Mouse (Mus musculus): ENCODE results near the gene Cwc22. TPM values are rescaled to one million over a fixed set of nuclear protein-coding genes. Genes with fewer than 3 reads are reported as not detected.

Gene Cwc22
- polyA plus RNA-seq, 1 experiment from 2014 or later: 21.7 TPM

DNA sequence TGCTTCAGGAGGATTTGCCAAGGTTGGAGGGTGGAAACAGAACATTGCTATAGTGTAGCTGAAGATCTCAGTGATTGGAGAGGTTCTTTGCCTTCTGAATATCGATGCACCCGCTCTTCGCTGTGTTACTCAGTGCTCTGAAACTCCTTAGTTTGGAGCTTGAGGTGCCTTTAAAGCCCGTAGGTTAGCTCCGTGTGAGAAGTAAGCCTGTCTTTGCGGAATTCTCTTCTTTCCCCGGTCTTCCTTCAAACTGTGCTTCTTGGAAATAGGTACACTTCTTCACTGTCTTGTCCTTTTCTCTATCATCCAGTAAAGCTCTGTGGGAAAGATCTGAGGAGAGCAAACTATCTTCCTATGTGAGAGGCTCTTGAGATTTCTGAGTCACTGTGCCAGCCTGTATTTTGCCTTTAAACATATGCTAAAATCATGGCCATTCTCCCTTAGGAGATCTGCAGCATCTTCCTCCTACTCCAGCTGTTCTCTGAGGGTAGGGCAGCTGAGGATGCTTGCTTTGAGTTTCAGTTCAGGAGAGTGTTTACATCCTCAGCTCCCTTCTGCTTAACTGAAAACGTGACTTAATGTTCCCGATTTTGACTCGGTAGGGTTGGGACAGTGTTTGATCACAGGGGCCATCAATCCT is 60.6 kb downstream of the Cwc22 start:
- Histone ChIP-seq H3K27me3 (replicated peaks; ENCODE audit: control insufficient read depth, insufficient read depth, low read length) (no peaks in the 10 kb centered on the region), H3K4me3 (ENCODE audit: low read depth, low read length) (no peak overlapping the region), H3K9me3 (replicated peaks; ENCODE audit: control insufficient read depth, low read length) (no peaks in the 10 kb centered on the region), H3K4me2 (ENCODE audit: low read length) (no peak overlapping the region), H3K36me3 (ENCODE audit: control insufficient read depth, insufficient read depth, low read length) (no peaks in the 10 kb centered on the region), H3K27ac (ENCODE audit: low read depth, low read length) (no peak overlapping the region), H3K9ac (ENCODE audit: low read length) (no peak overlapping the region), H3K4me1 (ENCODE audit: control insufficient read depth, insufficient read depth, low read length) (no peaks in the 10 kb centered on the region)
- ATAC-seq (no peak), DNase-seq (ENCODE audit: low spot score) (no peak)
- 92% methylated on average over 10 of the region's 10 CpGs for WGBS

DNA sequence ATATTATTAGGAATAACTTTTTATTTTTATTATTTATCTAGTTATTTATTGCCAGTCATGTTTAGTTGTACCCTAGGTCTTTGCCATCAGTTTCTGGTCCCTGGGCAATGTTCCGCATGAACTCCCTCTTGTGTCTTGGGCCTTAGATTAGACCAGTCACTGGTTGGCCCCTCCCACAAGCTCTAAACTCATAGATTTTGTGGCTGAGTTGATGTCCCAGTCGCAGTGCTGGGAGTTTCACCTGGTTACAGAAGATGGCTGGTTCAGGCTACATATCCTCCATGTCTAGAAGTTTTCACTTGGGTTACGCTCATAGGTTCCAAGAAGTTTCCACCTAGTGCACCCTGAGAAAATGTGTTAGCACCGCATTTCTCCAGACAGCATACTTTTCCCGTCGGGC is 61.1 kb downstream of the Cwc22 start:
- Histone ChIP-seq H3K27ac (ENCODE audit: low read depth, low read length) (no peak overlapping the region), H3K9me3 (replicated peaks; ENCODE audit: control insufficient read depth, low read length) (no peaks in the 10 kb centered on the region), H3K27me3 (replicated peaks; ENCODE audit: control insufficient read depth, insufficient read depth, low read length) (no peaks in the 10 kb centered on the region), H3K4me2 (ENCODE audit: low read length) (no peak overlapping the region), H3K4me1 (ENCODE audit: control insufficient read depth, insufficient read depth, low read length) (no peaks in the 10 kb centered on the region), H3K9ac (ENCODE audit: low read length) (no peak overlapping the region), H3K36me3 (ENCODE audit: control insufficient read depth, insufficient read depth, low read length) (no peaks in the 10 kb centered on the region), H3K4me3 (ENCODE audit: low read depth, low read length) (no peak overlapping the region)
- no peak for ATAC-seq
- DNase-seq (ENCODE audit: low spot score): no peak
- 93% methylated on average over 6 of the region's 6 CpGs for WGBS

DNA sequence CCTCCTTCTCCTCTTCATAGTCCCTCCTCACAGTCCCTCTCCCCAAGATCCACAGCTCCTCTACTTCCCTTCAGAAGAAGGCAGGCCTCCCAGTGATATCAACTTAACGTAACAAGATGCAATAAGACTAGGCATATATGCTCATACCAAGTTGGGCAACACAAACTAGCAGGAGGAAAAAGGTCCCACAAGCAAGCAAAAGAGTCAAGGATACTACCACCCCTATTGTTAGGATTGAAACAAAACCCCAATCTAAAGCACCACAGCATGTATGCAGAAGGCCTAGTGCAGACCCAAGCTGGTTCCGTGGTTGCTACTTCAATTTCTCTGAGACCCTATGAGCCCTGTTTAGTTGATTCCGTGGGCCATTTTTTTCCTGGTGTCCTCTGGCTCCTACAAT is 61.7 kb downstream of the Cwc22 start:
- ATAC-seq: no peak
- 89% methylated on average over 3 of the region's 3 CpGs for WGBS

DNA sequence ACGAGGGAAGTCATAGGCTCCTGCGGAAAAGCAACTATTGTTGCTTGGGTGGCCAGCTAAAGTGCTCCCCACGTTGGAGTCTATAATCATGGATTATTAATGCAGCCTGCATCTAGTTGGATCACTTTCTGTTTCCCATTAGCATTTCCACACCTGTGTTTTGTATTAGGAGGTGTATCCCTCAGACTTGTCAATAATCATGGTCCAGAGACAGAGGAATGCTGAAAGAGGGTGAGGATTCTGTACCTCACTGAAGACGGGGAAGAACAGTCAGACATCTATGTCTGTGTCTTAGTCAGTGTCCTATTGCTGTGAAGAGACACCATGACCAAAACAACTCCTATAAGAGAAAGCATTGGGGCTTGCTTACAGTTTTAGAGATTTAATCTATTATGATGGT is 63.2 kb downstream of the Cwc22 start:
- DNase-seq (ENCODE audit: low spot score): no peak
- Histone ChIP-seq H3K4me1 (ENCODE audit: control insufficient read depth, insufficient read depth, low read length) (no peaks in the 10 kb centered on the region), H3K9ac (ENCODE audit: low read length) (no peak overlapping the region)

More for the DNA sequence above, 61.7 kb downstream of the Cwc22 start:
- no peaks in the 10 kb centered on the region for H3K36me3 ChIP-seq (ENCODE audit: control insufficient read depth, insufficient read depth, low read length)
- DNase-seq (ENCODE audit: low spot score): no peak
- no peak overlapping the region for H3K4me2 ChIP-seq (ENCODE audit: low read length)
- no peaks in the 10 kb centered on the region for H3K27me3 ChIP-seq (replicated peaks; ENCODE audit: control insufficient read depth, insufficient read depth, low read length)
- H3K27ac ChIP-seq (ENCODE audit: low read depth, low read length): no peak overlapping the region
- no peak overlapping the region for H3K4me3 ChIP-seq (ENCODE audit: low read depth, low read length)
- no peak overlapping the region for H3K9ac ChIP-seq (ENCODE audit: low read length)
- H3K4me1 ChIP-seq (ENCODE audit: control insufficient read depth, insufficient read depth, low read length): no peaks in the 10 kb centered on the region
- H3K9me3 ChIP-seq (replicated peaks; ENCODE audit: control insufficient read depth, low read length): no peaks in the 10 kb centered on the region

DNA sequence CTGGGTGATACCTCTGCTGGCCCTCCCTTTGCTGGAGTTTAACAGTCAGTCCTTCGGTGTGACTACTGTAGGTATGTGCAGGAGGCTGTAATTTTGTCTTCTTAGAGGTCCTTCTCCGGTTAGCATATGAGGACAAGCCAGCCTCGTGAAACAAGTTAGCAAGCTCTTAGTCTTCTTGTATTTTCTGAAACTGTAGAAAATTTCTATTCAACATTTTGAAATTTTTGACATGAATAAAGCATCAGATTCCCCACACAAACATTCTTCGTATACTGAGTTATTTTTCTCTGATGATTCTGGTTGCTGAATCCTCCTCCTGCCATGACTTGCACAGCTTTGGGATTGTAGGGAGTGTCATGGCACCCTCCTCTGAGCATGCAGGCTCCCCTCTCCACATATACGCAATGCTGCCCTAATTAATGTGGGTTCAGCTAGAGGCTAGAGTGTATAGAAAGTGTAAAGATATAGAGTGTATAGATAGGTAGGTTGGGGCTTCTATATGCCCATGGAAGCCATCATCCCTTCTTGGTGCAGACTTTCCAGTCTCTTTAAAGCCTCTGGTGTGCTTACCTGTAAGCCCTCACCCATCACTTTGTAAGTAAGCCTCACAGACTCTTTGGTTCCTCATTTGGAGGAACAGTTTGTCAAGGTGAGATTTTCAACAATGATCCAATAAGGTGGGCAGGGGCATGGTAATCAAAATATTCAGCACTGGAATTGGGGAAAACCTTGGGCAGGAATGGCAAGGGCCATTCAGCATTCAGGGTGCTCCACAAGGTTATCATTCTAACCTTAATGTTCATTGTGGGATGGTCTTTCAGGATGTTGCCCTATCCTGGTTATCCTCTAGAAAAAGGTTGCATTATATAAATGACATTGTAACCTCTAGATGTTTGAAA is 64.6 kb downstream of the Cwc22 start:
- no peak overlapping the region for H3K4me2 ChIP-seq (ENCODE audit: low read length)

More for the DNA sequence above, 63.2 kb downstream of the Cwc22 start:
- Histone ChIP-seq H3K27ac (ENCODE audit: low read depth, low read length) (no peak overlapping the region), H3K4me3 (ENCODE audit: low read depth, low read length) (no peak overlapping the region), H3K4me2 (ENCODE audit: low read length) (no peak overlapping the region), H3K9me3 (replicated peaks; ENCODE audit: control insufficient read depth, low read length) (no peaks in the 10 kb centered on the region), H3K27me3 (replicated peaks; ENCODE audit: control insufficient read depth, insufficient read depth, low read length) (no peaks in the 10 kb centered on the region), H3K36me3 (ENCODE audit: control insufficient read depth, insufficient read depth, low read length) (no peaks in the 10 kb centered on the region)
- WGBS: 73% methylated on average over 4 of the region's 4 CpGs
- ATAC-seq: no peak

DNA sequence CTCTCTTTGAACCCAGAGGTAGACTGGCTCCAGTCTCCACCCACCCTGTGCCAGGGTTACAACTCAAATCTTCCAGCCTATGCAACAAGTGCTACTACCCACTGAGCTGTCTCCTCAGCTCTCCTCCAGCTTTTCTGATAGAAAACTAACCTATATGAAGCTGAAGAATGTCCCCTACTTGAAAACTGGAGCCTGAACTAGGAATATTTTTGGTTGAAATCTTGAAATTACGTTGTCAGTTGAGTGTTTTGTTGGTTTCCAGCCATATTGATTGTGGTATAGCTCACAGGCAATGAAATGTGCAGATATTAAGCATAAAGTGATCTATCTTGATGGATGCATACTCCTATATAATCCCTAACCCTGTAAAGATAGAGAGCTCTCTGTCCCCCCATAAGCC is 65.8 kb downstream of the Cwc22 start:
- no peak overlapping the region for H3K4me3 ChIP-seq (ENCODE audit: low read depth, low read length)
- H3K4me1 ChIP-seq (ENCODE audit: control insufficient read depth, insufficient read depth, low read length): no peaks in the 10 kb centered on the region
- no peak overlapping the region for H3K9ac ChIP-seq (ENCODE audit: low read length)
- H3K27ac ChIP-seq (ENCODE audit: low read depth, low read length): no peak overlapping the region
- H3K27me3 ChIP-seq (replicated peaks; ENCODE audit: control insufficient read depth, insufficient read depth, low read length): no peaks in the 10 kb centered on the region
- no peak for DNase-seq (ENCODE audit: low spot score)
- H3K9me3 ChIP-seq (replicated peaks; ENCODE audit: control insufficient read depth, low read length): no peaks in the 10 kb centered on the region
- 81% methylated on average over 1 of the region's 1 CpGs for WGBS
- H3K4me2 ChIP-seq (ENCODE audit: low read length): no peak overlapping the region
- no peaks in the 10 kb centered on the region for H3K36me3 ChIP-seq (ENCODE audit: control insufficient read depth, insufficient read depth, low read length)
- ATAC-seq: no peak

More for the DNA sequence above, 64.6 kb downstream of the Cwc22 start:
- Histone ChIP-seq H3K27ac (ENCODE audit: low read depth, low read length) (no peak overlapping the region), H3K27me3 (replicated peaks; ENCODE audit: control insufficient read depth, insufficient read depth, low read length) (no peaks in the 10 kb centered on the region), H3K4me1 (ENCODE audit: control insufficient read depth, insufficient read depth, low read length) (no peaks in the 10 kb centered on the region), H3K4me3 (ENCODE audit: low read depth, low read length) (no peak overlapping the region), H3K9ac (ENCODE audit: low read length) (no peak overlapping the region), H3K9me3 (replicated peaks; ENCODE audit: control insufficient read depth, low read length) (no peaks in the 10 kb centered on the region), H3K36me3 (ENCODE audit: control insufficient read depth, insufficient read depth, low read length) (no peaks in the 10 kb centered on the region)
- ATAC-seq: no peak
- DNase-seq (ENCODE audit: low spot score): no peak
- WGBS: 92% methylated on average over 5 of the region's 5 CpGs

DNA sequence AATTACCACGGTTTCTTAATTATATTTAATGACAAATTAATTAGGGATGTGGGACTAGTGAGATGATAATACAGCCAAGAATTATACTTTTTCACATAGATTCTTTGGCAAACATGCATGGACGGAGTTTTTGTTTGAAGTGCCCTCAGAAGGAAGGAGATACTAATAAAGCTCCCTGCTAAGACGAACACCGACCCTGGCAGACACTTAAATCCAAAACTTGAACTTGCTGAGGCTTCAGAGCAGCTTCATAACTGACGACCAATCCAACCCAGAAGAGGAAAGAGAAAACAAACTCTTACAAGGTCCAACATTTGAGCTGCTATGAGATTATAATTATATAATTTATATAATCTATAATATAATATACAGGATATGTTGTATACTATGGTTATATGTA is 66.4 kb downstream of the Cwc22 start:
- no peak for DNase-seq (ENCODE audit: low spot score)
- Histone ChIP-seq H3K9me3 (replicated peaks; ENCODE audit: control insufficient read depth, low read length) (no peaks in the 10 kb centered on the region), H3K9ac (ENCODE audit: low read length) (no peak overlapping the region), H3K4me2 (ENCODE audit: low read length) (no peak overlapping the region), H3K36me3 (ENCODE audit: control insufficient read depth, insufficient read depth, low read length) (no peaks in the 10 kb centered on the region), H3K4me1 (ENCODE audit: control insufficient read depth, insufficient read depth, low read length) (no peaks in the 10 kb centered on the region), H3K27ac (ENCODE audit: low read depth, low read length) (no peak overlapping the region), H3K4me3 (ENCODE audit: low read depth, low read length) (no peak overlapping the region), H3K27me3 (replicated peaks; ENCODE audit: control insufficient read depth, insufficient read depth, low read length) (no peaks in the 10 kb centered on the region)
- no peak for ATAC-seq
- WGBS: 35% methylated on average over 5 of the region's 5 CpGs

DNA sequence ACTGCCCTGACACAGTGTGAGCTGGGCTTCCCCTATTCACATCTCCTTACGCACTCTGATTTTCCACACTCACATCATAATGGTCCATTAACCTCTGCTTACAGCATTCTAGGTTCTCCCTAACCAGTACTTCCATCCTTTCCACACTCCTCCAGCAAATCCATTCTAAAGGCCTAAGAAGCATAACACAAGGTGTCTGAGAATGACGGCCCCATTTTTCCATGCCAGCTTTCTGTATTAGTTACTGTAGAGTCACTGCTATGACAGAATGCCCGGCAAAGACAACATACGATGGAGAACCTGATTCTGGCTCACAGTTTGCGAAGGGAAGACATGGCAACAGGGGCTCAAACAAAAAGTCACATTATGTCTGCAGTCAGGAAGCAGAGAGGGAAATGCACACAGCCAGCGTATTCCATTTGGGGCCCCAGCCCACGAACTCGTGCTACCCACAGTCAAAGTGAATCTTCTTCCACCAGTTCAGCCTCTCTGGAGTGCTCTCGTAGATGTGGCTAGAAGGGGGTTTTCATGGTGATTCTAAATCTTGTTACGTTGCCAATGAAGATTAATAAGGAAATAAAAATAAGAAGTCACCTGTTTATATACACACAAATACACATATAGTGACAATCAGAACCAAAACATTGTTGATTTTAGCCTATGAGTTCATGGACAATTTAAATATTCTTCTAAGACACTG is 68.9 kb downstream of the Cwc22 start:
- Histone ChIP-seq H3K27ac (ENCODE audit: low read depth, low read length) (no peak overlapping the region), H3K27me3 (replicated peaks; ENCODE audit: control insufficient read depth, insufficient read depth, low read length) (no peaks in the 10 kb centered on the region), H3K36me3 (ENCODE audit: control insufficient read depth, insufficient read depth, low read length) (no peaks in the 10 kb centered on the region), H3K4me1 (ENCODE audit: control insufficient read depth, insufficient read depth, low read length) (no peaks in the 10 kb centered on the region), H3K4me2 (ENCODE audit: low read length) (no peak overlapping the region), H3K9me3 (replicated peaks; ENCODE audit: control insufficient read depth, low read length) (no peaks in the 10 kb centered on the region), H3K4me3 (ENCODE audit: low read depth, low read length) (no peak overlapping the region), H3K9ac (ENCODE audit: low read length) (no peak overlapping the region)
- DNase-seq (ENCODE audit: low spot score) (no peak), ATAC-seq (no peak)
- 90% methylated on average over 10 of the region's 10 CpGs for WGBS

Data from forebrain, embryonic 14.5 days (tissue).